Mouse (Mus musculus) embryonic fibroblast, embryonic 13.5 days (primary cell): Measurements from ENCODE around the gene Ereg.

ENCODE experiments used
- CTCF ChIP-seq: IDR thresholded peaks from 2 replicates; pipeline ENCODE4 v1.5.1; 2011; ENCODE audit warnings: mild to moderate bottlenecking, control low read depth, low read length, moderate library complexity, borderline replicate concordance; ENCODE audit not compliant: insufficient read depth
- POLR2A ChIP-seq: IDR thresholded peaks from 2 replicates; pipeline ENCODE4 v1.6.1; 2011; ENCODE audit warnings: low read depth, mild to moderate bottlenecking, control low read depth, low read length, moderate library complexity

GRCm38 (mm10) chr5:91124140-91124539 lies 49.7 kb downstream of the Ereg start:
- TF ChIP-seq CTCF, result no peak
- no peak for TF ChIP-seq POLR2A
